Mouse (Mus musculus) MEL (cell line): ENCODE data around the gene 9930111J21Rik2. TPM values are rescaled to one million over a fixed set of nuclear protein-coding genes. Genes with fewer than 3 reads are reported as not detected.

Experiments used
- DNase-seq: peaks from one replicate; pipeline ENCODE4 v3.0.0; 2011; ENCODE audit warnings: low read depth, low spot score
- H3K27ac ChIP-seq: 2 replicates; pipeline ENCODE4 v1.5.1; 2012; ENCODE audit warnings: low read depth, mild to moderate bottlenecking, control low read depth, low read length, moderate library complexity; ENCODE audit not compliant: control insufficient read depth
- H3K27me3 ChIP-seq, 2 experiments: fragments of 150-350 bp in 1 of 2; sonication (generic) in 1 of 2; 2 replicates each; pipeline ENCODE4 v1.6.1; 2012; ENCODE audit warnings: low read length in 2 of 2, mild to moderate bottlenecking in 2 of 2, improper control_type of control experiment in 1 of 2, moderate library complexity in 1 of 2; ENCODE audit not compliant: insufficient read depth in 2 of 2, control insufficient read depth in 1 of 2
- H3K36me3 ChIP-seq, 2 experiments: 2 replicates each; pipeline ENCODE4 v1.6.1; 2012 to 2014; ENCODE audit warnings: low read length in 2 of 2, improper control_type of control experiment in 1 of 2, inconsistent platforms in 1 of 2, mild to moderate bottlenecking in 1 of 2; ENCODE audit not compliant: insufficient read depth in 2 of 2, control insufficient read depth in 1 of 2
- H3K4me1 ChIP-seq, 2 experiments: fragments of 150-350 bp in 1 of 2; sonication (generic) in 1 of 2; 2 replicates each; pipeline ENCODE4 v1.6.1; 2012; ENCODE audit warnings: low read length in 2 of 2, improper control_type of control experiment in 1 of 2, mild to moderate bottlenecking in 1 of 2; ENCODE audit not compliant: insufficient read depth in 2 of 2, control insufficient read depth in 1 of 2
- H3K4me3 ChIP-seq, 2 experiments: fragments of 150-350 bp in 1 of 2; sonication (generic) in 1 of 2; 2 replicates each; pipeline ENCODE4 v1.5.1; 2012; ENCODE audit warnings: low read depth in 2 of 2, low read length in 2 of 2, mild to moderate bottlenecking in 2 of 2, moderate library complexity in 2 of 2, control low read depth in 1 of 2, improper control_type of control experiment in 1 of 2; ENCODE audit not compliant: control insufficient read depth in 1 of 2, insufficient read depth in 1 of 2
- H3K79me2 ChIP-seq: 2 replicates; pipeline ENCODE4 v1.6.1; 2012; ENCODE audit warnings: mild to moderate bottlenecking, low read length, moderate library complexity; ENCODE audit not compliant: control insufficient read depth, poor library complexity, insufficient read depth
- H3K9ac ChIP-seq: 2 replicates; pipeline ENCODE4 v1.6.1; 2012; ENCODE audit warnings: low read depth, mild to moderate bottlenecking, control low read depth, low read length, moderate library complexity; ENCODE audit not compliant: control insufficient read depth, poor library complexity, severe bottlenecking
- H3K9me3 ChIP-seq: fragments of 150-350 bp; sonication (generic); replicated peaks from 2 replicates; pipeline ENCODE4 v1.6.1; 2012; ENCODE audit warnings: mild to moderate bottlenecking, low read length, improper control_type of control experiment, moderate library complexity; ENCODE audit not compliant: insufficient read depth
- BHLHE40 ChIP-seq: IDR thresholded peaks from 2 replicates; pipeline ENCODE4 v1.6.1; 2012; ENCODE audit warnings: low read depth, mild to moderate bottlenecking, inconsistent platforms, low read length, improper control_type of control experiment, borderline replicate concordance
- CHD1 ChIP-seq: IDR thresholded peaks from 2 replicates; pipeline ENCODE4 v1.6.1; 2012; ENCODE audit warnings: low read depth, mild to moderate bottlenecking, inconsistent platforms, low read length, improper control_type of control experiment
- E2F4 ChIP-seq: IDR thresholded peaks from 2 replicates; pipeline ENCODE4 v1.6.1; 2011; ENCODE audit warnings: low read depth, low read length, improper control_type of control experiment, borderline replicate concordance
- ELF1 ChIP-seq: IDR thresholded peaks from 2 replicates; pipeline ENCODE4 v1.6.1; 2014; ENCODE audit warnings: low read depth, mild to moderate bottlenecking, inconsistent platforms, low read length, improper control_type of control experiment, moderate library complexity
- EP300 ChIP-seq, 2 experiments: IDR thresholded peaks; 2 replicates each; pipeline ENCODE4 v1.6.1; 2011; ENCODE audit warnings: improper control_type of control experiment in 2 of 2, low read length in 2 of 2, low read depth in 1 of 2, mild to moderate bottlenecking in 1 of 2
- GABPA ChIP-seq: IDR thresholded peaks from 2 replicates; pipeline ENCODE4 v1.6.1; 2012; ENCODE audit warnings: low read depth, mild to moderate bottlenecking, inconsistent platforms, low read length, improper control_type of control experiment, moderate library complexity
- GATA1 ChIP-seq: IDR thresholded peaks from 2 replicates; pipeline ENCODE4 v1.6.1; 2011; ENCODE audit warnings: low read depth, low read length, improper control_type of control experiment
- HCFC1 ChIP-seq: IDR thresholded peaks from 2 replicates; pipeline ENCODE4 v1.6.1; 2012; ENCODE audit warnings: low read depth, mild to moderate bottlenecking, inconsistent platforms, low read length, improper control_type of control experiment, moderate library complexity
- JUND ChIP-seq: IDR thresholded peaks from 2 replicates; pipeline ENCODE4 v1.6.1; 2011; ENCODE audit warnings: low read depth, mild to moderate bottlenecking, improper control_type of control experiment, low read length
- MAFK ChIP-seq: IDR thresholded peaks from 2 replicates; pipeline ENCODE4 v1.6.1; 2011; ENCODE audit warnings: low read depth, mild to moderate bottlenecking, low read length, improper control_type of control experiment, borderline replicate concordance
- MAX ChIP-seq: IDR thresholded peaks from 2 replicates; pipeline ENCODE4 v1.6.1; 2011; ENCODE audit warnings: low read length, improper control_type of control experiment
- MAZ ChIP-seq: IDR thresholded peaks from 2 replicates; pipeline ENCODE4 v1.6.1; 2012; ENCODE audit warnings: low read depth, mild to moderate bottlenecking, inconsistent platforms, low read length, improper control_type of control experiment
- MYB ChIP-seq: IDR thresholded peaks from 2 replicates; pipeline ENCODE4 v1.6.1; 2011; ENCODE audit warnings: mild to moderate bottlenecking, low read depth, low read length, improper control_type of control experiment
- MYC ChIP-seq: IDR thresholded peaks from 2 replicates; pipeline ENCODE4 v1.6.1; 2011; ENCODE audit warnings: low read depth, mild to moderate bottlenecking, low read length, improper control_type of control experiment, moderate library complexity
- NELFE ChIP-seq: IDR thresholded peaks from 2 replicates; pipeline ENCODE4 v1.6.1; 2011; ENCODE audit warnings: low read depth, low read length, improper control_type of control experiment
- NRF1 ChIP-seq: IDR thresholded peaks from 2 replicates; pipeline ENCODE4 v1.6.1; 2014; ENCODE audit warnings: low read depth, mild to moderate bottlenecking, inconsistent platforms, low read length, improper control_type of control experiment, moderate library complexity; ENCODE audit not compliant: poor library complexity, insufficient read depth, severe bottlenecking
- POLR2A ChIP-seq, 2 experiments: IDR thresholded peaks; 2 replicates each; pipeline ENCODE4 v1.6.1; 2011 to 2012; ENCODE audit warnings: low read length in 2 of 2, mild to moderate bottlenecking in 2 of 2, control low read depth in 1 of 2, improper control_type of control experiment in 1 of 2, low read depth in 1 of 2, moderate library complexity in 1 of 2; ENCODE audit not compliant: control insufficient read depth in 1 of 2, insufficient read depth in 1 of 2, poor library complexity in 1 of 2
- POLR2AphosphoS5 ChIP-seq: IDR thresholded peaks from 2 replicates; pipeline ENCODE4 v1.6.1; 2012; ENCODE audit warnings: low read depth, borderline replicate concordance, mild to moderate bottlenecking, inconsistent platforms, low read length, moderate library complexity, mixed read lengths
- RAD21 ChIP-seq: IDR thresholded peaks from 2 replicates; pipeline ENCODE4 v1.6.1; 2011; ENCODE audit warnings: mild to moderate bottlenecking, low read depth, low read length, improper control_type of control experiment
- RCOR1 ChIP-seq: IDR thresholded peaks from 2 replicates; pipeline ENCODE4 v1.6.1; 2012; ENCODE audit warnings: low read depth, mild to moderate bottlenecking, inconsistent platforms, low read length, improper control_type of control experiment
- SMC3 ChIP-seq: IDR thresholded peaks from 2 replicates; pipeline ENCODE4 v1.6.1; 2011; ENCODE audit warnings: low read depth, low read length, improper control_type of control experiment
- TAL1 ChIP-seq: IDR thresholded peaks from 2 replicates; pipeline ENCODE4 v1.6.1; 2012; ENCODE audit warnings: mild to moderate bottlenecking, inconsistent platforms, low read length, moderate library complexity, mixed read lengths
- TBP ChIP-seq: IDR thresholded peaks from 2 replicates; pipeline ENCODE4 v1.8.0; 2011; ENCODE audit warnings: low read depth, low read length, improper control_type of control experiment
- UBTF ChIP-seq: IDR thresholded peaks from 2 replicates; pipeline ENCODE4 v1.6.1; 2012; ENCODE audit warnings: low read depth, mild to moderate bottlenecking, inconsistent platforms, low read length, improper control_type of control experiment, moderate library complexity, borderline replicate concordance; ENCODE audit not compliant: insufficient read depth
- USF1 ChIP-seq: IDR thresholded peaks from 2 replicates; pipeline ENCODE4 v1.6.1; 2014; ENCODE audit warnings: low read depth, mild to moderate bottlenecking, inconsistent platforms, low read length, improper control_type of control experiment, moderate library complexity
- USF2 ChIP-seq, 2 experiments: IDR thresholded peaks; 2 replicates each; pipeline ENCODE4 v1.6.1; 2011 to 2012; ENCODE audit warnings: improper control_type of control experiment in 2 of 2, low read length in 2 of 2, borderline replicate concordance in 1 of 2, inconsistent platforms in 1 of 2, low read depth in 1 of 2, mild to moderate bottlenecking in 1 of 2; ENCODE audit not compliant: insufficient read depth in 1 of 2
- ZKSCAN1 ChIP-seq: IDR thresholded peaks from 2 replicates; pipeline ENCODE4 v1.6.1; 2012; ENCODE audit warnings: low read depth, mild to moderate bottlenecking, inconsistent platforms, low read length, improper control_type of control experiment, moderate library complexity
- ZMIZ1 ChIP-seq: IDR thresholded peaks from 2 replicates; pipeline ENCODE4 v1.6.1; 2012; ENCODE audit warnings: low read depth, mild to moderate bottlenecking, inconsistent platforms, low read length, improper control_type of control experiment, moderate library complexity
- polyA plus RNA-seq, 2 experiments: library from polyadenylated mRNA; stranded (reverse) in 1 of 2; unstranded in 1 of 2; fragments of >175 nt in 1 of 2; fragments of >200 nt in 1 of 2; gene quantifications; 2 replicates each; pipeline versions ENCODE4 v1.2.1 to v1.2.4; 2012; ENCODE audit warnings: low replicate concordance in 2 of 2, low read depth in 1 of 2; ENCODE audit not compliant: insufficient read length in 2 of 2, insufficient read depth in 1 of 2, missing spikeins in 1 of 2
- total RNA-seq: library from RNA; depleted of rRNA; stranded (reverse); fragments of 300-350 nt; gene quantifications from 2 replicates; pipeline ENCODE4 v1.2.3, GENCODE M21; 2012

Gene 9930111J21Rik2
- total and polyA plus RNA-seq, 3 experiments = 0.04 to 0.08 TPM; not detected in 1

GRCm38 (mm10) chr11:49084385-49084784, 33.3 kb upstream of the 9930111J21Rik2 start:
- Histone ChIP-seq H3K4me1 (peaks cover 60 to 75% of the 10 kb centered on the region in 2 experiments), H3K79me2 (peaks cover 12% of the 10 kb centered on the region), H3K4me3 (peak overlapping the region; percentile 1 to 12; a peak in 3 of 4 replicates), H3K27ac (peak overlapping the region; percentile 98), H3K9ac (peak overlapping the region; percentile 59), H3K27me3 (no peaks in the 10 kb centered on the region), H3K9me3 (no peaks in the 10 kb centered on the region), H3K36me3 (peaks cover 0 to 76% of the 10 kb centered on the region in 2 experiments; a peak in 3 of 4 replicates)
- DNase-seq = no peak
- TF ChIP-seq USF1 (0 out of 2 replicates have a peak, but pooled peaks have one; percentile 9), MYC (no peak; the same call in 1 of the 2 replicates), GABPA (0 out of 2 replicates have a peak, but pooled peaks have one; percentile 25), CHD1 (peak; percentile 91; the same call in 1 of the 2 replicates), HCFC1 (peak; percentile 44; the same call in 1 of the 2 replicates), NELFE (peak; percentile 1; the same call in 1 of the 2 replicates), UBTF (no peak), GATA1 (no peak), ZKSCAN1 (peak; percentile 34; the same call in 1 of the 2 replicates), EP300 (IDR thresholded peaks at IDR 0.05; ENCODE audit: low read depth in 1 of 2, low read length in 2 of 2) (peak in 1 of 2 experiments; percentile 16; a peak in 1 of 4 replicates), JUND (0 out of 2 replicates have a peak, but pooled peaks have one; percentile 47), MYB (peak; percentile 28; the same call in 1 of the 2 replicates), MAFK (peak; percentile 60; the same call in 1 of the 2 replicates)

- Histone ChIP-seq H3K27ac (peak overlapping the region; percentile 98), H3K27me3 (no peaks in the 10 kb centered on the region), H3K4me1 (peaks cover 56 to 71% of the 10 kb centered on the region in 2 experiments), H3K79me2 (peaks cover 15% of the 10 kb centered on the region), H3K9ac (peak overlapping the region; percentile 59), H3K4me3 (peak overlapping the region; percentile 3 to 4; a peak in 3 of 4 replicates), H3K36me3 (peaks cover 0 to 74% of the 10 kb centered on the region in 2 experiments; a peak in 3 of 4 replicates), H3K9me3 (no peaks in the 10 kb centered on the region)
- peak; percentile 95 for DNase-seq
- TF ChIP-seq TAL1 (peak; percentile 67), ZKSCAN1 (no peak), MAFK (0 out of 2 replicates have a peak, but pooled peaks have one; percentile 58), MAZ (peak; percentile 82), ELF1 (no peak), E2F4 (no peak), TBP (peak; percentile 80), EP300 (IDR thresholded peaks at IDR 0.05; ENCODE audit: low read depth in 1 of 2, low read length in 2 of 2) (peak; percentile 99 to 100), ZMIZ1 (peak; percentile 89), UBTF (no peak), RCOR1 (peak; percentile 92), USF2 (IDR thresholded peaks at IDR 0.05; ENCODE audit: borderline replicate concordance in 1 of 2, insufficient read depth in 1 of 2, low read depth in 1 of 2, low read length in 2 of 2) (no peak), USF1 (peak; percentile 36; the same call in 1 of the 2 replicates), GATA1 (peak; percentile 96), JUND (peak; percentile 78; the same call in 1 of the 2 replicates), POLR2A (IDR thresholded peaks at IDR 0.05; ENCODE audit: control insufficient read depth in 1 of 2, insufficient read depth in 1 of 2, low read depth in 1 of 2, low read length in 2 of 2, poor library complexity in 1 of 2) (peak in 1 of 2 experiments; percentile 78; a peak in 2 of 4 replicates), MYB (peak; percentile 100), POLR2AphosphoS5 (no peak), SMC3 (0 out of 2 replicates have a peak, but pooled peaks have one; percentile 5), BHLHE40 (peak; percentile 48; the same call in 1 of the 2 replicates), NRF1 (no peak), RAD21 (no peak), MAX (peak; percentile 84), MYC (peak; percentile 90)
Measured at GRCm38 (mm10) chr11:49083808-49084207, 32.8 kb upstream of the 9930111J21Rik2 start.
